Mouse (Mus musculus) thymus, postnatal 36 days (tissue): Measurements from ENCODE around the gene Pheta2.

ENCODE experiments used
- DNase-seq, 2 experiments: peaks; one replicate each; pipeline ENCODE4 v3.0.0; 2022; ENCODE audit warnings: mixed read lengths in 2 of 2

Pheta2 gene

GRCm38 (mm10) chr15:82338593-82339112 is at the start of gene Pheta2, which contains the start of the genes Naga and Smdt1:
TSS of gene Pheta2 (plus strand) at chr15:82338942.
TSS of gene Naga (minus strand) at chr15:82338925.
TSS of gene Smdt1 (plus strand) at chr15:82338959.
- peak; percentile 96 for DNase-seq

GRCm38 (mm10) chr15:82290252-82290651 is 48.5 kb upstream of the Pheta2 start:
- no peak for DNase-seq

DNA sequence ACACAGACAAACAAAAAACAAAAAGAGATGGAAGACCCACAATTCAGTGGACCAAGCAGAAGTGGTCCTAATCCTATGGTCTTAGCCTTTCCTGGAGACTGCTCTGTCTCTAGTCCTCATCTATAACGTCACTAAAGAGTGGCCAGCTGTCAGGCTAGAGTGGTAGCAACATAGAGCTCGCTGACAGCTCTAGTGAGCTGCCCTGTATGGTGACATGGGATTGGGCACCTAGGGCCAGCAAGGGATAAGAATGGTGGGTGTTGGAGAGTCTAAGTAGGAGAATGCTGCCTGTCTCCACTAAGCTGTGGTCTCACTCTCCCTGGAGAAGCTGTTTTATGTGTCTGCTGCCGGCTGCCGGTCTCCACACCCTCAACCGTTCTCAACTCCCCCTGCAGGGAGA is 45.9 kb upstream of the Pheta2 start:
- no peak for DNase-seq

- no peak for DNase-seq
These were observed 45.5 kb upstream of the Pheta2 start for GRCm38 (mm10) chr15:82293271-82293711.

- no peak for DNase-seq
These were observed 44.7 kb upstream of the Pheta2 start for GRCm38 (mm10) chr15:82294059-82294458.

DNA sequence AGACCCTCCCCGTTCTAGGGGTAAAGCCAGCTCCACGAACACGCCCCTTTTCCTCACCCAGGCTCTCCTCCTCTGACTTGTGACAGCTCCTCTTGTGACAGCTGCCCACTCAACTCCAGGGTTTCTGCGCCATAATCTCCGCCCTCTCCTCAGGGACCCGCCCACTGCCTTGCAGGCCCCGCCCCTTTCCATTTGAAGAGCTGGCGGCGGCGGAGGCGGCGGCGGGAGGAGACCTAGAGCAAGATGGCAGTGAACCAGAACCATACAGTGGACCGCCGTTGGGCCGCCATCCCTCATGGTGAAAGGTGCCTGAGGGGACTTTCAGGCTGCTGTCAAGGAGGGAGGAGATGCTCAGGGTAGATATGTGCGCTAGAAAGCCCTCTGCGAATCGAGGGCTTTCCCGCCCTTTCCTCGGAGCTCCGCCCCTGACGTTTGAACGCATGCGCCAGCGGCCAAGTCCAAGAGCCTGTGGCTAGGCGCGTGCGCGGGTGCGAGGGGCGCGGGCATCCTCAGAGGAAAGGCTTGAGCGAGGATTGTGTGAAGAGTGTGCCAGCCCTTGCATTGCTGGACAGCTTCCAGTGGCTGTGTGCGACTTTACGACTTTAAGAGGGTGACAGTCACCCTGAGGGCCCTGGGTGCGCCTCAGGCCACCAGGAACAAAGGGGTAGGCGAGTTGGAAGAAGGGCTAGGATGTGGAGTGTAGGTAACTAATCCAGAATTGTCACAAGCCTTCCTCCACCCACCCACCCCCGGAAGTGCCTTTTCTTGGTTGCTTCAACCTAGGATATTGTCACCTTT is 39.8 kb upstream of the Pheta2 start, which contains the start of gene Wbp2nl:
TSS of gene Wbp2nl (plus strand) at position 191 of the 798 bp plus-strand sequence.
- no peak for DNase-seq

DNA sequence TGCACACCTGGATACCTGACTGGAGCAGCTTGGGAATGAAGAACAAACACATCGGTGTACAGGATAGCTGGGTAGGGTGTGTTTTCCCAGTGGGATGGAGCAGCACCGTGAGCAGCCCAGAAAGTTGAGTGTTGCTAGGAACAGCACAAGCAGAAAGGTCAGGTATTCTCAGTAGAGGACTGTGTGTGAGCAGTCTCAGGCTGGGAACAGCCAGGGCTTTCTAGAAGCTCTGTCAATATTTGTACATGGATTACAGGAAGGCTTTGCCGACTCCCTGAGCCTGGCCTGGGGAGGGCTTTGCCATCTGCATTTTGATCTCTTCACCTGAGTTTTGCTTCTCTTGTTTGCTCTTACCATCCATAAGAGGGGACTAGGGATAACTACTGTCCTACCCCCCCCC is 31.6 kb upstream of the Pheta2 start:
- DNase-seq: no peak

DNA sequence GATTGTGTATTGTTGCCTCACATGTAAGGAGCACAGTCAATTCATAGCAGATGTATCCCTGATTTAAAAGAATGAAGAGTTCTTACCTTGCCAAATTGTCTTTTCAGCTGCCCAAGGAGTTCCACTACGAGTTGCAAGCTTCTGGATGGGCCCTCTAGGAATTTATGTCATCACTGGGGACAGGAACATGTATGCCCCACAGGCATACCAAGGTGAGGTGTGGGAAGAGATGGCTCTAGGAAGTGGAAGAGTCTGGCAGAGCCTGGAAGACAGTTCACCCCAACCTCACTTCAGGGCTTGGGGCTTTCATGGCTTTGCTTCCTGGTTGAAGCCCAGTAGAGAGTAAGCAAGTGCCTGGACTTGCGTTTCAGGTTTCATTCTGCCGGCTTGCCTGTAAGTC is 30.3 kb upstream of the Pheta2 start:
- no peak for DNase-seq

DNA sequence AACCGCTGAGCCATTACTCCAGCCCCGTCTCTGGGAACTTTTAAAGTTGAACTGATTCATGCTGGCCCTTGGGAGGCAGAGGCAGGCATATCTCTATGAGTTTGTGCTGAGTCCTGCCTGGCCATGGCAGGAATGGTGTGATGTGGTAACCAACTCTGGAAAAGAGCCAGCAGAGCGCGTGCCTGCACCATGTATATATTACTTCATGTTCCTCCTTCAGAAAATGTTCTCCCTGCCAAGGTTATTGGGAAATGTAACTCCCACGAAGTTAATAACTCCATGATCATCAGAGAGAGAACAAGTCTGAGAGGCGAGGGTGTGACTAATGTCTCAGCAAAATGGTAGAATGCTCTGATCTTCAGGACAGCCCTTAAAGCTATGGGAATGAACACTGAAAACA is 20.9 kb upstream of the Pheta2 start:
- DNase-seq: no peak

GRCm38 (mm10) chr15:82319613-82320012 is 19.1 kb upstream of the Pheta2 start:
- DNase-seq: no peak

DNA sequence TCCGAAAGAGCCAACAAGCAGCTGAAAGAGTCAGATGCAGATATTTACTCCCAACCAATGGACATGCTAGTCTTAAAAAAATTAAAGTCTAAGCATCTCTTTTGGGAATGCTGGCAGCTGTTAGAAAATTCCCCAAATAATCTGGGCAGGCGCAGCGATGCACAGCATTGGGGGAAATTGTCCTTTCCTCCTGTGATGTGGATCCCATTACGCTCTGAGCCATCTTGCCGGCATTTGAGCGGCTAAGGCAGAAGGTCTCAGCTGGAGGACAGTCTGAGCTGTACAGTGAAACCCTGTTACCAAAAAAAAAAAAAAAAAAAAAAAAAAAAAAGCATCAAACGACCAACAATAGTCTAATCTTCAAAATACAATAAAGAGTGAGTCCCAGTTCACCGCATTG is 16.5 kb upstream of the Pheta2 start:
- no peak for DNase-seq

DNA sequence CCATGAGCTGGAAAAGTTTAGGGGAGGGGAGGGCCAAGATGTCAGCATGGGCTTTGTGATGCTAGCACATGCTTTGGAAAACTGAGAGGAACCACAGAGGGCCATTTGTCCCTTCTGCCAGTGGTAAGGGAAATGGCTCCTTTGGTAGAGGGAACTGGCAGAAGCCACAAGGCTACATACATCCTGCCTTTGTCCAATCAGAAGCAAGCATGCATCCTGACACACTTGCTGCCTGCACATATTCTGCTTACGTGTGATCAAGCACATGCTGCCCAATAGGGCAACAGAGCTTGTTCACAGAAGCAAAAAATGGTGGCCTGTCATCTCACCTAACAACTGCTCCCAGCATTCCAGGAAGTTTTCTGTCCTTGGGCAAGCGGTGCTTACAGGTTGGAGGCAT is 13.4 kb upstream of the Pheta2 start:
- no peak for DNase-seq

DNA sequence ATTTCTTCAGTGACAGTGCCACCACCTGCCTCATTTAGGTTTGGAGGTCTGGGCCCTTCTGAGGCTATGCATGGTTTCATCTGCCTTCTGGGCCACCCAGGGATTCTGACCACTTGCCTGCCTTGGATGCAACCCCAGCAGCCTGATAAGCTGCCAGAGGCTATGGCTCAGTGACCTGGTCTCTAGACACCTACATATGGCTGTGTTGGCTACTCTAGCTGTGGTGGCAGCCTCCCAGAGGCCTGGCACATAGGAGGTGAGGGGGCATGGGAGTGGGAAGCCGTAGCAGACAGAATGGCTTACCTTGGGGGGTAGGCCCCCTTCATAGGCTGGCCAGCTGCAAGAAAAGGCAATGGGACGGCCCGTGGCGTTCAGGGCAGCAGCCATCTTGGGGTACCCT is 3.5 kb upstream of the Pheta2 start:
- DNase-seq: no peak

- no peak for DNase-seq
These were observed 2.1 kb upstream of the Pheta2 start for GRCm38 (mm10) chr15:82336629-82337028.

DNA sequence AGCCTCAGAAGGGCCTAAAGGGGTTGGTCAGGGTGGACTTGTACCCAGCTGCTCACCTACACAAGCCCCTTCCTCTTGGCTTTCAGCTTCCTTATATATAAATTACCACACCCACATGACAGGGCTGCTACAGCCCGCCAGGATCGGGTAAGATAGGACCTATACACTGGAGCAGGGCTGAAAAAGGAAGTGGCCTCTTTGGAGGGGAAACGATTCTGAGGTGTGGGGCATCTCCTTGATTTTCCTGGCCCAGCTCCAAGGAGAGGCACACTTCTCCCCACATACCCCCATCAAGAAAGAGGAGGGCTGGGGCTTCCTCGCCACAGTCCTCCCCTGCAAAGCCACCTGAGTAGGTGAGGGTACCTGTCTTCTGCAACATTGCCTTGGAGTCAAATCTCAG is 867 bp upstream of the Pheta2 start:
- no peak for DNase-seq

DNA sequence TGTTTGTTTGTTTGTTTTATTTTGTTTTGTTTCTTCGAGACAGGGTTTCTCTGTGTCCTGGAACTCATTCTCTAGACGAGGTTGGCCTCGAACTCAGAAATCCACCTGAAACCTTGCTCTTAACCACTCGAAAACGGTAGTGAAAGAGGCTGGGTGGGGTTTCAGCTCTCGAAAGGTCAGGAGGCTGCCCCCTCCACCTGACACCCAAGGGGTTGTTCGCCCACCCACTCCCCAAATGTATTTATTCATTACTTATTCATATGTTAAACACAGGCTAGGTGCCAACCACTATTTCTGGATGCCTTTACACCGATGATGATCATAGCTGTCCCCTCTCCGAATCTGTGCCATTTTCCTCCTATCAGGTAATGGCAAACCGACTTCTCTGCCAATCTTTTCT is 408 bp downstream of the Pheta2 start:
- peak in 1 of 2 experiments; percentile 22 for DNase-seq

GRCm38 (mm10) chr15:82339634-82340254 is 1.0 kb downstream of the Pheta2 start:
- no peak for DNase-seq

DNA sequence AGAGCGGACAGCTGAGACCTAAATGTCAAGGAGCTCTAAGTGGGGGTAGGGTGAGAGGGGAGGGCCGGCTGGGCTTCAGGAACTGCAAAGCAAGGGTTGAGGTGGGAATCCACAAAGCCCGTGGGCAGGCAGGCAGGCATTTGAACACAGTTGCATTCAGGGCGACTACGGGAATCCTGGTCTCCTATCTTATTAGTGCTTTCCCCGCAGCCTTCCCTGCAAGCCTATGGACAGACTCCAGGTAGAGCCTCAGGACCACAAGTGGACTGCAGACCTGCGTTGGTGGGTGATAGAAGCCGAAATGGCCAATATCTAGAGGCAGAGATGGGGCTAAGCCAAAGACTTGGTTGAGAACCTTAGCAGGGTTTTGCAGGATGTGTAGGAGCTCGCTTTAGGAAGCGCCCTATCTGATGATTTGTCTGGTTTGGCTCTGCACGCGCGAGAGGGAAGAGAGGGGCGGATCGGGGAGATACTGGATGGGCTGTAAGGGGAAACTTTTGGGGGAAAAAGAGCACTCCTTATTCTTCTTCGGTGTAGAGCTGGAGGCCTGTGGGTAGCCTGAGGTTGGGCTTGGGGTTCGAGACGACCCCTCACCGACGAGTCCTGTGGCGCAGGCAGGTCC is 1.8 kb downstream of the Pheta2 start:
- no peak for DNase-seq

- peak in 1 of 2 experiments; percentile 51 for DNase-seq
These were observed 2.3 kb downstream of the Pheta2 start for GRCm38 (mm10) chr15:82341036-82341501.

DNA sequence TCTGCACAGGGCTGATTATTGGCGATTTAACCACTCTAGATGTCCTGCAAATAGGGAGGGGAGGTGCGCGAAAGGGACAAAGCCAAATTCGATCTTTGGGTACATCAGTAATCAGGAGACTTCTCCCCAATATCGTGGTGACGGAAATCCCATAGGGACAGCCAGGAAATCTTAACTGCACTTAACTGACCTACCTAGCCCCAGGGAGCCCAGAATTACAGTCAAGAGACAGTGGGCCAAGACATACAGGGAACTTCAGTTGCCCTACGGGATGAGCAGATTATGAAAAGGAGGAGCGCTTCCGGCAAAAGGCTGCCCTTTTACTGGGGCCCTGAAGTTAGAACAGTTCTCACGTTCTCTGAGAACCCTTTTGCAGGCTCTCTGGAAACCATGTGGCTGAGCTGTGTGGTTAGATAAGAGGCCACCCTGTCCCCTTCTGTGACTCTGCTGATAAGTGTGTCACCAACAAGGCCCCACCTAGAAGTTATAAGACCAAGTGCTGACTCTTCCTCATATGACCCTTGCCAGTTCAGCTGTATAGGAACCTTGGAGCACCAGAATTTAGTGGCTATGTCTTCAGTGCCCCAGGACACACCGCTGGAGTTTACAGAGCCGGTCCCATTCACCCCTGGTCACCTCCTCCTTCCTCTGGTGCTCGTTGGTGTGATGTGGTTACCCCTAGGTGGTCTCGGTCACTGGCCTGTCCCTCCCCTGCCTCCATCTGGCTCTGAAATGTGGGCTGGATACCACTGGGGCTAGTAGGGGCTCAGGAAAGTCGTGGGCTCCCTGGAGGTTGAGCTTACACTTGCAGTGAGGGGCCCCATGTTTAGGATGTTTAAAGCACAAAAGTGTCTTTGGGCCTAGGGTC is 3.2 kb downstream of the Pheta2 start:
- DNase-seq: no peak

GRCm38 (mm10) chr15:82342543-82342935 is 3.8 kb downstream of the Pheta2 start:
- no peak for DNase-seq
